Mouse (Mus musculus): ENCODE results near the gene Nkain2. TPM values are rescaled to one million over a fixed set of nuclear protein-coding genes. Genes with fewer than 3 reads are reported as not detected.

The Nkain2 gene
- total RNA-seq, 4 experiments from 2014 or later, result 0.22 to 0.27 (median 0.25) TPM; not detected in 1

GRCm38 (mm10) chr10:32576559-32577275 lies 313.5 kb downstream of the Nkain2 start:
- no peak for DNase-seq (ENCODE audit: low spot score)

- DNase-seq (ENCODE audit: low spot score), result no peak
Observed at GRCm38 (mm10) chr10:32557673-32558072, 332.6 kb downstream of the Nkain2 start.

DNA sequence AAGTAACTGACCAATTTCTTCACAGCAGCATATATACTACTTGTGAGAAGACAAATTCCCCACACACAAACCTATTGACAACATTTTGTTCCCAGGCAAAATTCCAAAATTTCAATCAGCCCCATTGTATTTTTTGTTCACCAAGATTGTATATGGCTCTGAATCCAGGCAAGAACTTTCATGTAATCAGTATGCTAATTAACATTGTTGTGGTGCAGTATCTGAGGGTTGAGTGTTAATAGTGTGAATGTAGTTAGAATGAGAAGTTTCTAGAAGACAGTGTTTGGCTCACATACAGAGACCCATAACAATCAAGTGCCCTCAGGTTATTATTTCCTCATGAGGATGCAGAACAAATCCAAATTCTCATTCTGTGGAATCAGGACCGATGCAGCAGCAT lies 354.2 kb downstream of the Nkain2 start:
- DNase-seq (ENCODE audit: low spot score), result no peak

DNA sequence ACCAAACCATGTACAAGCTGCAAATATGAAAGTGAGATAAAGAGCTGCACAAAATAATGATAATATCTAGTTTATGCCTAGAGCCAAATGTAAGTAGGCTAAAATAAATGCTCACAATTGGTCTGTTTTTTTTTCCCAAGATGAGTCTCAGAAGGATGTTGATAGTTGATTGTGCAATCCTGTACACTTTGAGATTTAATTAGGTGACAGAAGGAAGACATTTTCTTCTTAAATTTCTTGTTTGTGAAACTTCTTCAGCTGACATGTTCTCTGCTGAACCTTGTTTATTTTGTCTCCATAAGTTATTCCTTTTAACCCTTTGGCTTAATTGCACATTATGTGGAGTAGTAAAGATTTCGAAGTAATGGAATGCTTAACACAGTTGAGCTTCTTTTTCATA lies 379.4 kb downstream of the Nkain2 start:
- no peak for DNase-seq (ENCODE audit: low spot score)

DNA sequence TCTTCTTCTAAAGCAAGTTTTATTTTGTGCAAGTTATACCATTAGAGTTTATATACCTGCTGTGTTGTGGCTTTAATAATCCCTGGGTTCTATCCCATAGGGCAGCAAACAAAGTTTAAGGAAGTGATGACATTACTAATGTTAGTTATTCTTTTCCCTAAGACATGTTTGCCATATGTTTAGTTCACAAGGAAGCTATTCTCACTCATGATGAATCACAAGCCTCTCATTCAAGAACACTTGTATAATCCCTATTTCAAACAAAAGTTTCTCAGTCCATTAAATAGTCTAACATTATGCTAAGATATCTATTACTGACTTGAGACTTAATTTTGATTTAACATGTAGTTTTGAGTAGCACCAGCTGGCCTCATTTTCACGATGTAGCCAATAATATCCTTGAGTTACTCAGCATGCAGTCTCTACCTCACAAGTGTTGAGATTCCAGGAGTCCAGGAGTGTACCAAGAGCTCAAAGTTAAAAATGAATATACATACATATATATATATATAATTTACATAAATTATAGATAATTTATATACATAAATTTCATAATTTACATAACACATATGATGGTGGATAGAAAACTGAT lies 395.6 kb downstream of the Nkain2 start:
- DNase-seq (ENCODE audit: low spot score), result no peak

- DNase-seq (ENCODE audit: low spot score), result no peak
Observed at GRCm38 (mm10) chr10:32493600-32493999, 396.7 kb downstream of the Nkain2 start.

DNA sequence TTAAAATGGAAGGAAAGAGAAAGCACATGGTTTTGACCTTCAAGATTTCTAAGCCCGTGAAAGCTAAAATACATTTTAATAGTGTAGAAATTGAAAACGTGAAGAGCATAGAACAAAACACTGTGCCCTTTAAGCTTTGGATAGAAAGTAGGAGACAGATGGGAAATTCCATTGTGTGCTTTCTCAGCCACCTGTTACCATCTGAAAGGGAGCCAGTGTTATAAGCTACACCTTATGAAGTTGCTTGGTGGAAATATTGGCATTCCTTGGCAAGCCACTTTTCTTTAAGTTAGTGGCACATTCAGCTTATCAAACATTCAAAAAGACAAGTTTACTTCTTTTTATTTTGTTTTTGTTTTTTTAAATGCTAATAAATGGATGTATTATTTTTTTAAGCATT lies 427.5 kb downstream of the Nkain2 start:
- DNase-seq (ENCODE audit: low spot score), result no peak

GRCm38 (mm10) chr10:32439932-32440519 lies 450.2 kb downstream of the Nkain2 start:
- no peak for DNase-seq (ENCODE audit: low spot score)

DNA sequence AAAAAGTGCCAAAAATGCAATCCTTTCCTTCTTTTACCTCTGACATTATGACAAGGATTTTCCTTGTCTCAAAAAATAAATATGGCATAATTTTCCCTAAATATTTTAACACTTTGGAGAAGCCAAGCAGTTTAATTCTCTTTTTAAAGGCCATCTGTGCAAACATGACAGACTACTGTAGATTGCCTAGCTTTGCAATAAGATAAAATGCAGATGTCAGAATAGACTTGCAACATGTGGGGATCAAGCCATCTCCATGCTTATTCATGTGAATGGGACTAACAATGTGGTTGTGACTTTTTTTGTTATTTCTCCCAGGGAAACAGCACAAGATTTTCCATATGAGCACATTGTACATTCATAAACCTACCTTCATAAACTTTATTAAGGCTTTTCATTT lies 476.0 kb downstream of the Nkain2 start:
- DNase-seq (ENCODE audit: low spot score), result no peak

DNA sequence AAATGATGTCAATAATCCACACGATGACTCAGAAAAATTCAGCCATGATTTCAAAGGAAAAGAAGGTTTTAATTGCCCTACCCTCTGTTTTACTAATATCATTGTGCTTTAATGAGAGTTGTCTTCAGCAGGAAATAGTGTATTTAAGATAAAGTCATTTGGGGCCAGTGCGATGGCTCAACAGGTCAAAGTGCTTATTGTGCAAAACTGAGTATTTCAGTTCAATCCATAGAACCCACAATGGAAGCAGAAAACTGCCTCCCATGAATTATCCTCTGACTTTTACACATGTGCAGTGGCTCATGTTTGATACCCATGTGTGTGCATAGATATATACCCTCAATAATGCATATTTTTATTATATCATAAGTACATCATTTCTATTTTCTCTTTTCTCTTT lies 478.9 kb downstream of the Nkain2 start:
- DNase-seq (ENCODE audit: low spot score), result no peak

DNA sequence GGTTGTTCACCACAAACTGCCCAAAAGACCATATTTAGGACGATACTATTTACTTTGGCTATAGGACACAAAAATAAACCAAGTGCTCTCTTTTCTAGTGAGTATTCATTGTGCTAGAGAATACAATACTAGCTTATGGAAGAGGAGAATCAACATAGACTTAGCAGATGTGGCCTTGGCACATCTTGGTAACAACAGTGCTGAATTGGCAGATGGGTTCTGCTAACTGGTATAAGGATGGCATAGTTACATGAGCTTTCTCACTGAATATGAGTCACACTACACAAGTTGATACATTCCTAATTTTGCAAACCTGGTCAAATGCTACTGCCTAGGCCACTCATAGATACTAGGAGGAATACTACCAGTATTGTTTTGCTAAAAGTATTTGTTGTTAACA lies 489.3 kb downstream of the Nkain2 start:
- DNase-seq (ENCODE audit: low spot score), result no peak

DNA sequence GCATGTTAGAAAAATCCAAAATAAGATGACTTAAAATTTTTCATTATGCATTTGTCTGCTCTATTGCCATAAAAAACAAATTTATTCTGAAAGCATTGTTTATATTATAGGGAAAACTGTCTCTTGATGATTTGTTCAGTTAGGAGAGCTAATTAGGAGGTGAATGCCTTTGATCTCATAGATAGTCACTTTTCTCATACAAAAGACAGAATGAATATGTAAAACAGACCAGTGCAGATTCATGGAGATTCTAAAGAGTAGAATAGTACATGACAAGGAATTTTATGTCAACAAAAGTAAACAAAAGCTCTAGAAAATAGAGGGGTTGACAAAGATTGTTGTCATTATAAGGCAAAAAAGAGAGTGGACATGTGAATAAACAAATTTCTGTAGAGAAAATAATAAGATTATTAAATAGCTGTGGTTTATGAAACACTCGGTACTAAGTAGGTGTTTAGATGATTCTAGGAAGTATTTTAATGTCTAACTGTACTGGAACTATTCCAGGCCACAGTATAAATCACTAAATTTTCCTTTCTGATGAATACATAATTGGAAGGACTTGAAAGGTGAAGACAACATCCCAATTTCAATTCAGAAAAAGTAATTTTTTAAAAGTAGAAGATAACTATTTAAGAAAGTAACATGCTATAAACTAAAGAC lies 496.3 kb downstream of the Nkain2 start:
- no peak for DNase-seq (ENCODE audit: low spot score)

DNA sequence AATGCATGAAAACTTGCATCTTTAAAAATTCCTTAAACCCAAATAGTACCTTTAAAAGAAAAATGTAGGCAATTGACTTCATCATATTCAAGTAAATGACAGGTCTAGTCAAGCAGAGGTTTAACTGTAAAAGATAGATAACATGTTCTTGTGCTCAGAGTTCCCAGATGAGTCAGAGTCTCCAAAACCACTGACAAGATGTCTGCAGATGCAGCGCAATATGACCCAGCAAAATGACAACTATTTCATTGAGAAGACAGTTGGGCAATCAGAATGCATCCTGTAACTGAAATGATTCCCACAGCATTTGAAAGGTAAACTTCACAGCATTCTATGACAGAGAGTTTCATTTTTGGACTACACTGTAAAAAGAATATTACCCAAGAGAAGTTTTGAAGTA lies 496.9 kb downstream of the Nkain2 start:
- DNase-seq (ENCODE audit: low spot score), result no peak

GRCm38 (mm10) chr10:32312754-32313153 lies 577.5 kb downstream of the Nkain2 start:
- DNase-seq (ENCODE audit: low spot score), result no peak

DNA sequence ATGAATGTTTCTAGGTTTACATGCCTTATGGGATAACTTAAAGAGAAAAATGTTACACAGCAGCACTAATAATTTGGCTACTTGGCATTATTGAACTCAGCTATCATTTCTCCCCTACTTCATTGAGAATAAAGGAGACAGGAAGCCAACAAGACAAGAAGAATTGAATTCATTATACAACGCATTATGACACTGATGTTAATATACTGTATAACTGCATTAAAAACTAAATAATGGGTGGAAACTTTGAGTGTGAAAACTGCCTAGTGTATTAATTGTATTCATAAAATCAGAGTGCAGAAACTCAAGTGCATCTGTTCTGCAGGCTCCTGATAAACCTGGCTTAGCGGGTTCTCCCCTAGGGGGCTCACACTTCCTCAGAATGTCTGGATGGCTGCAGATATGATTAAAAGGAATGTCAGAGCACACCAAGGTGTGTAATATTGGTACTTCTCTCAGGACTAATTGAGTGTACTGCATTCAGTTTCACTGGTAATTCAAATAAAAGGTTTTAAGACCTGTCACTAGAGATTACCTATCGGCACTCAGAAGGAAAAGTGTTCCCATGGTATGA lies 589.2 kb downstream of the Nkain2 start:
- DNase-seq (ENCODE audit: low spot score), result no peak

- no peak for DNase-seq (ENCODE audit: low spot score)
Observed at GRCm38 (mm10) chr10:32290487-32290886, 599.8 kb downstream of the Nkain2 start.

- DNase-seq (ENCODE audit: low spot score), result no peak
Observed at GRCm38 (mm10) chr10:32283690-32284089, 606.6 kb downstream of the Nkain2 start.

GRCm38 (mm10) chr10:32243266-32243882 lies 646.9 kb downstream of the Nkain2 start:
- no peak for DNase-seq (ENCODE audit: low spot score)

DNA sequence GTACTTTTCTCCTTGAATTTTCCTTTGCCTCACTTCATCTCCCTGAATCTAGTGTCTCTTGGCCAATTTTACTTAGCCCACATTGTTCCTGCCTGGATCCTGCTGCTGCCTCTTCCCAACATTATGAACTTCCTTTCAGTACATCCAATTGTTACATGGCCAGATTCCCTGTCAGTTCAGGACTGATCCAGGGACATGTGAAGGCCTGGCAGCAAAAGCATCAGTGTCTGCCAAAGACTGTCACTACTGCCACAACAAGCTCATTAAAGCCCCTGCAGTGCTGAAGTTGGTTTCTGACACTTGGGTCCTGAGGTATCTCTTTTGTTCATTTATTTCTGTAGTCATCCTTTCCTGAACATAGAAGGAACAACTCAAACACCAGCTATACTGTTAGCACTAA lies 649.1 kb downstream of the Nkain2 start:
- DNase-seq (ENCODE audit: low spot score), result no peak

DNA sequence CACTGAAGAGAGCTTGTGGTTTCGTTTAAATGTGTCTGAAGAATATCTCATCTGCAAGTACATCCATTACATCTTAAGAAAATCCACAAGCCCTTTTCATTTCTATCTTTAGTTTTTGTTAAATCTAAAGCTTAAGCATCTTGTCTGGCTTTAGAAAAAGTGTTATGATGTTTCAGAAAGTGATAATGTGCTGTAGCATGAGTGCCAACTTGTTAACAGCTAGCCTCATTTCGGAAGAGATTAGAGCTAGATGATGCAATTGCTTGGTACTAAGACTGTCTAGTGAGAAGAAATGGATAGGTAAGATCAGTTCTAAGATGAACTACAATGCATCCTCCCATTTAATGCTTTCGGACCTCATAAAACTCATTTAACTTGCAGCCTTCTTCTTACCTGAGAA lies 707.3 kb downstream of the Nkain2 start:
- no peak for DNase-seq (ENCODE audit: low spot score)

- DNase-seq (ENCODE audit: low spot score), result no peak
Observed at GRCm38 (mm10) chr10:32091354-32091753, 798.9 kb downstream of the Nkain2 start.

- DNase-seq (ENCODE audit: low spot score), result no peak
Observed at GRCm38 (mm10) chr10:32060396-32060795, 829.9 kb downstream of the Nkain2 start.

All from heart, adult 8-10 months (tissue).